Mouse (Mus musculus) C2C12 (cell line): Measurements from ENCODE around the gene Acd. TPM values are rescaled to one million over a fixed set of nuclear protein-coding genes. Genes with fewer than 3 reads are reported as not detected.

Experiments used
- H3K27me3 ChIP-seq: one replicate; pipeline ENCODE4 v1.6.1; 2011; ENCODE audit not compliant: control insufficient read depth, insufficient read depth, insufficient read length
- H3K36me3 ChIP-seq: one replicate; pipeline ENCODE4 v1.6.1; 2011; ENCODE audit not compliant: control insufficient read depth, insufficient read depth
- H3K4me3 ChIP-seq: one replicate; pipeline ENCODE4 v1.5.1; 2011; ENCODE audit warnings: mild to moderate bottlenecking, control low read depth; ENCODE audit not compliant: poor library complexity, insufficient read depth, severe bottlenecking
- H3K79me2 ChIP-seq: one replicate; pipeline ENCODE4 v1.6.1; 2011; ENCODE audit not compliant: control insufficient read depth, insufficient read depth
- H3K79me3 ChIP-seq: one replicate; pipeline ENCODE4 v1.6.1; 2011; ENCODE audit warnings: low read depth, control low read depth
- H3ac ChIP-seq: one replicate; pipeline ENCODE3; 2011; ENCODE audit warnings: low read depth; ENCODE audit not compliant: control insufficient read depth, insufficient read length
- CEBPB ChIP-seq: IDR thresholded peaks from one replicate; pipeline ENCODE4 v1.6.1; 2011; ENCODE audit warnings: low read depth, mild to moderate bottlenecking, control low read depth, moderate library complexity
- CTCF ChIP-seq: IDR thresholded peaks from one replicate; pipeline ENCODE4 v1.5.1; 2011; ENCODE audit not compliant: control insufficient read depth, insufficient read depth, insufficient read length
- FOSL1 ChIP-seq: IDR thresholded peaks from one replicate; pipeline ENCODE4 v1.8.0; 2011; ENCODE audit warnings: mild to moderate bottlenecking, low read length; ENCODE audit not compliant: poor library complexity, insufficient read depth, severe bottlenecking
- MAX ChIP-seq: IDR thresholded peaks from one replicate; pipeline ENCODE4 v1.6.1; 2011; ENCODE audit warnings: mild to moderate bottlenecking, control low read depth
- MYOD1 ChIP-seq: IDR thresholded peaks from one replicate; pipeline ENCODE4 v1.6.1; 2011; ENCODE audit warnings: low read depth; ENCODE audit not compliant: control insufficient read depth, insufficient read length
- MYOG ChIP-seq: IDR thresholded peaks from one replicate; pipeline ENCODE4 v1.6.1; 2011; ENCODE audit not compliant: control insufficient read depth, insufficient read length; ENCODE audit errors: extremely low read depth
- USF1 ChIP-seq: IDR thresholded peaks from one replicate; pipeline ENCODE4 v1.6.1; 2011; ENCODE audit warnings: low read depth, mild to moderate bottlenecking, control low read depth, moderate library complexity
- polyA plus RNA-seq: library from polyadenylated mRNA; unstranded; fragments of >200 nt; fragmentation: generic; extraction: Trizol; gene quantifications from one replicate; pipeline ENCODE4 v1.2.1, GENCODE M21; 2012; ENCODE audit warnings: missing spikeins

Gene Acd
- polyA plus RNA-seq, 1 experiment, result 30.4 TPM

DNA sequence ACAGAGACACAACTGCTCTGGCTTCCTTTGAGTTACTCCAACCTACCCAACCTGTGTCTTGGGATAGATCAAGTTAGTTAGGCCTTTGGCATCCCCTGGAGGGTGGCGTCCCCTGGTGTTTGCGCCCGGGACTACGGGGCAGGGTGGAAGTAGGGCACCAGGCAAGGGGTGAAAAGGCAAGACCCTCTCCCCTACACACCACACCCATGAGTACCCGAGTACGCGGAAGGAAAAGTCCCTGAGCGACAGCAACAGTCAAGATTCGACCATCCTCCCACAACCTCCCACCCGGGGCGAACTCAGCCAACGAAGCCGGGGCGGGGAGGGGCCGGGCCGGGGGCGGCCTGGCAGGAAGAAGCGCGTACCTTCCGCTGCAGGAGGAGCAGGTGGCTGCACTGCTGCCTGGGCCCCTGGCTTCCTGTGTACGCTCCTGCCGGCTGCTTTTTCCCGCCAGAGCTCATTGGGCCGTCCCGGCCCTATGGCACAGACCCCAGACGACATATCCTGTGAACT lies 15.1 kb downstream of the Acd start, which contains the start of gene Carmil2:
Gene Carmil2, plus strand, starts transcription at position 479 of the 513 bp plus-strand sequence.
- no peak within 1 kb of the TSS for H3K4me3 ChIP-seq
- no peaks in the 10 kb centered on the region for H3K79me3 ChIP-seq
- no peaks in the 10 kb centered on the region for H3K79me2 ChIP-seq
- peaks cover 37% of the 10 kb centered on the region for H3K36me3 ChIP-seq
- no peaks in the 10 kb centered on the region for H3K27me3 ChIP-seq
- no peak within 1 kb of the TSS for H3ac ChIP-seq
- TF ChIP-seq CTCF (peak; percentile 72), MYOG (no peak)

DNA sequence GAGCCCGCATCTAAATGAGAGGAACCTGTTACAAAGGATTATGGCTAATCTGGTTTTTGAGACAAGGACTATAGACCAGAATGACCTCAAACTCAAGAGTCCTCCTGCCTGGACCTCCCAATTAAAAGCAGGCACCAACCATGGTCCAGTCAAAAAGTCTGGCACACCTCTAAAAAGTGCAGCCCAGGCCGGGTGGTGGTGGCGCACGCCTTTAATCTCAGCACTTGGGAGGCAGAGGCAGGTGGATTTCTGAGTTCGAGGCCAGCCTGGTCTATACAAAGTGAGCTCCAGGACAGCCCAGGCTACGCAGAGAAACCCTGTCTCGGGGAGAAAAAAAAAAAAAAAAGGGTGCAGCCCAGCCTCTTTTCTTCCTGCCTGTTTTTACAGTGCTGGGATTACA lies 15.6 kb downstream of the Acd start:
- Histone ChIP-seq H3K27me3 (no peaks in the 10 kb centered on the region), H3K36me3 (peaks cover 42% of the 10 kb centered on the region), H3K79me3 (no peaks in the 10 kb centered on the region), H3K4me3 (no peak overlapping the region), H3ac (no peak overlapping the region), H3K79me2 (no peaks in the 10 kb centered on the region)
- no peak for TF ChIP-seq MYOG
- TF ChIP-seq USF1, result no peak
- TF ChIP-seq CTCF, result no peak
- no peak for TF ChIP-seq MYOD1
- no peak for TF ChIP-seq FOSL1
- TF ChIP-seq MAX, result no peak
- TF ChIP-seq CEBPB, result no peak

DNA sequence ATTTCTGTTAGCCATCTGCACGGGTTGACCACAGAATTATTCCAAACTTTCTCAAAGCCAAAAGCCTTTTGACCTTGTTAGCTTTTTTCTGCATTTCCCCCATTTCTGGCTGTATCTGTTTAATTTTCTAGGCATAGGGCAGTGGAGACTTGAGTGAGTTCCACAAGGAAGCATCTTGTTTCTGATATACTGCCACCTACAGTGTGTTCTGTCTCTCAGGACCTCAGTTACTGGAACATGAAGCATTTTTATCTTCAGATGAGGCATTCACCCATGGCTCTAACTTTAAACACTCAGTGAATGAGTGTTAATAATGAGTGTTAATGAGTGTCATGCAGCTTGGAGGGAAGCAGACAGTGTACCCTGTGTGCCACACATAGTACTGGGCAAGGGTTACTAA lies 23.0 kb downstream of the Acd start:
- Histone ChIP-seq H3K27me3 (no peaks in the 10 kb centered on the region), H3K4me3 (no peak overlapping the region), H3K79me2 (no peaks in the 10 kb centered on the region), H3K79me3 (no peaks in the 10 kb centered on the region), H3ac (no peak overlapping the region), H3K36me3 (peaks cover 89% of the 10 kb centered on the region)
- TF ChIP-seq MYOG (no peak), CEBPB (no peak), USF1 (no peak), MAX (no peak), CTCF (no peak)

DNA sequence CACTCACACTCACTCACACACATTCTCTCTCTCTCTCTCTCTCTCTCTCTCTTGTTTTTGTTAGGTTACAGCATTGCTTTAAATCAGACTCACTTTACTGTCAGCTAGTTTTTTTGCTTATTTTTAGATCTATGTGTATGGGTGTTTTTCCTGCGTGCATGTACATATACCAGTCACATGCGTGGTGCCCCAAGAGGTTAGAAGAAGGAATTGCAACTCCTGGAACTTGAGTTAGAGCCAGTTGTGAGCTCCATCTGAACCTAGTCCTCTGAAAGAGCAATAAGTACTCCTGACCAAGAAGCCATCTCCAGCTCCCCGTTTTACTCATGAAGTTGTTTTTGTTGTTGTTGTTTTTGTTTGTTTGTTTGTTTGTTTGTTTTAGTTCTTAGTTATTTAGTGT lies 39.7 kb downstream of the Acd start:
- Histone ChIP-seq H3K4me3 (no peak overlapping the region), H3K27me3 (no peaks in the 10 kb centered on the region), H3K79me3 (peaks cover 59% of the 10 kb centered on the region), H3ac (no peak overlapping the region), H3K79me2 (peaks cover 82% of the 10 kb centered on the region), H3K36me3 (peaks cover 33% of the 10 kb centered on the region)
- TF ChIP-seq CTCF (no peak), CEBPB (no peak), MAX (no peak), FOSL1 (no peak), MYOG (no peak), MYOD1 (no peak), USF1 (no peak)

GRCm38 (mm10) chr8:105657641-105658040 lies 43.3 kb downstream of the Acd start:
- Histone ChIP-seq H3K27me3 (no peaks in the 10 kb centered on the region), H3ac (no peak overlapping the region), H3K4me3 (no peak overlapping the region), H3K79me2 (peaks cover 100% of the 10 kb centered on the region), H3K36me3 (peaks cover 16% of the 10 kb centered on the region), H3K79me3 (peaks cover 84% of the 10 kb centered on the region)
- TF ChIP-seq MAX, result no peak
- no peak for TF ChIP-seq MYOG
- TF ChIP-seq CTCF, result no peak
- no peak for TF ChIP-seq FOSL1
- no peak for TF ChIP-seq CEBPB
- TF ChIP-seq MYOD1, result no peak

DNA sequence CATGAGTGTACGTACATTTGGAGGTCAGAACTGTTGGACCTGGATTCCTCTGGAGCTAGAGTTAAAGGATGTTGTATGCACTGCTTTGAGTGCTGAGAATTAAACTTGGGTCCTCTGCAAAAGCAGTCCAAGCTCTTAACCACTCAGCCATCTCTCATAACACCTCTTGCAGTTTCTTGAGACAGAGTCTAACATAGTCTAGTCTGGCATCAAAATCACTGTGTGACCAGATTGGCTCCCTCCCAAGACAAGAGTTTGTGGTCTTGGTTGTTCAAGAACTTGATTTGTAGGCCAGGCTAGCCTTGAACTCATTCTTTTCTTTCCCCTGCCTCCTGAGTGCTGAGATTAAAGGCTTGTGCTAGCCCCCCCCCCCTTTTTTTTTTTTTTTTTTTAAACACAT lies 52.0 kb downstream of the Acd start:
- no peaks in the 10 kb centered on the region for H3K27me3 ChIP-seq
- H3ac ChIP-seq, result no peak overlapping the region
- no peak overlapping the region for H3K4me3 ChIP-seq
- H3K79me3 ChIP-seq, result peaks cover 91% of the 10 kb centered on the region
- TF ChIP-seq MYOD1 (no peak), MAX (no peak), CTCF (no peak), USF1 (no peak), MYOG (no peak), FOSL1 (no peak), CEBPB (no peak)
- H3K36me3 ChIP-seq, result peaks cover 52% of the 10 kb centered on the region
- H3K79me2 ChIP-seq, result peaks cover 100% of the 10 kb centered on the region

Other genes starting within 250 kb of the Acd start
- gene Tppp3, start 229.6 kb downstream of the Acd start, polyA plus RNA-seq, result 219 TPM
- gene Zdhhc1, start 204.2 kb downstream of the Acd start, polyA plus RNA-seq, result 8.8 TPM
- 0.11 TPM for gene Hsd11b2, start 182.3 kb downstream of the Acd start, polyA plus RNA-seq
- 95.1 TPM for gene Atp6v0d1, start 135.1 kb downstream of the Acd start, polyA plus RNA-seq
- 28.7 TPM for gene Ripor1, start 95.8 kb downstream of the Acd start, polyA plus RNA-seq
- 30.2 TPM for gene Ctcf, start 64.5 kb downstream of the Acd start, polyA plus RNA-seq
- gene Agrp, start 63.7 kb downstream of the Acd start, polyA plus RNA-seq, result 0.18 TPM
- gene Carmil2, start 14.8 kb downstream of the Acd start, polyA plus RNA-seq, result 0.49 TPM
- gene Pard6a, start within 50 bp of the Acd start, polyA plus RNA-seq, result 16.4 TPM
- 0.09 TPM for gene 4933405L10Rik, start 6.6 kb upstream of the Acd start, polyA plus RNA-seq
- gene Enkd1, start 7.1 kb upstream of the Acd start, polyA plus RNA-seq, result 24.8 TPM
- gene Gfod2, start 57.6 kb upstream of the Acd start, polyA plus RNA-seq, result 8.2 TPM
- gene Ranbp10, start 126.2 kb upstream of the Acd start, polyA plus RNA-seq, result 11.0 TPM
- 0.09 TPM for gene Tsnaxip1, start 126.6 kb upstream of the Acd start, polyA plus RNA-seq
- 35.7 TPM for gene Cenpt, start 152.2 kb upstream of the Acd start, polyA plus RNA-seq
- gene Thap11, start 154.0 kb upstream of the Acd start, polyA plus RNA-seq, result 48.2 TPM
- gene Nutf2, start 159.5 kb upstream of the Acd start, polyA plus RNA-seq, result 258 TPM
- gene Edc4, start 179.8 kb upstream of the Acd start, polyA plus RNA-seq, result 31.3 TPM
- gene Nrn1l, start 192.5 kb upstream of the Acd start, polyA plus RNA-seq, result 0.32 TPM
- gene Pskh1, start 199.3 kb upstream of the Acd start, polyA plus RNA-seq, result 14.4 TPM
- gene Ctrl, start 232.8 kb upstream of the Acd start, polyA plus RNA-seq, result 0.16 TPM
- 73.5 TPM for gene Psmb10, start 237.3 kb upstream of the Acd start, polyA plus RNA-seq
- gene Lcat, start 242.3 kb upstream of the Acd start, polyA plus RNA-seq, result 1.4 TPM